Mouse (Mus musculus): ENCODE measurements around the gene Gm21870.
"Not testable (repeated sequence)": the region's sequence is repeated elsewhere in the genome, so short reads cannot be mapped to it uniquely, and the experiment has no call there.

Gene Gm21870

GRCm38 (mm10) chrX:33986716-33987115 lies at the start of gene Gm21870:
TSS of gene Gm21870 (minus strand) at chrX:33986816.
- in situ Hi-C loops (cut with MseI, MboI) = not testable (repeated sequence)

GRCm38 (mm10) chrX:33956440-33956839 lies 30.2 kb downstream of the Gm21870 start, which contains the start of gene Btbd35f6:
TSS of gene Btbd35f6 (minus strand) at chrX:33956540.
- in situ Hi-C loops (cut with MseI, MboI) = not testable (repeated sequence)
